Mouse (Mus musculus): ENCODE data around the gene Bicc1.

DNA sequence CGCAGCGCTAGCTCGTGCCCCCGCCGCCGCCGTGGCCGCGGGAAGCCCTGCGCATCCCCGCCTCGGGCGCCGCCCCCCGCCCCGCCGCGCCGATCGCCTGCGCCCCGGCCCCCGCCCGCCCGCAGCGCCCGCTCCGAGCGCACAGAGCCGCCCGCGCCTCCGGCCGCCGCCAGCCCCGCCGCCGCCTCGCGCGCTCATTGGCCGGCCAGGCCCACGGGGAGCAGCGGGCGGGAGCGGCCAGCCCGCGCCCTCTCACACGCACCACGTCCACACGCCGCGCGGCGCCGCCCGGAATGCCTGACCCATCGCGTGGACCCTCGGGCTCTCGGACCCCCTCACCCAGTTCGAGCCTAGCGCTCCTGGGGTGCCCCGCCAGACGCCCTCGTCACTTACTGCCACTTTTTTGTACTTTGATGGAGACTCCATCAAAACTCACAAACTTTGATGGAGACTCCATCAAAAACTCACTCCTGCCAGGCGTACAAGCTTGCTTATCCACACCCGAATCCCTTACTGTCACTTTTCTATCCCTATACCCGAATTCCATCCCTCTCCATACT is at the start of gene Bicc1:
- TF ChIP-seq CTCF (IDR thresholded peaks at IDR 0.05; ENCODE audit: extremely low read depth, insufficient read length, insufficient replicate concordance, low read depth, low read length) (no peak), POLR2A (IDR thresholded peaks at IDR 0.05; ENCODE audit: low read depth, low read length) (no peak)
